Mouse (Mus musculus): ENCODE data around the gene Creb3l1.

DNA sequence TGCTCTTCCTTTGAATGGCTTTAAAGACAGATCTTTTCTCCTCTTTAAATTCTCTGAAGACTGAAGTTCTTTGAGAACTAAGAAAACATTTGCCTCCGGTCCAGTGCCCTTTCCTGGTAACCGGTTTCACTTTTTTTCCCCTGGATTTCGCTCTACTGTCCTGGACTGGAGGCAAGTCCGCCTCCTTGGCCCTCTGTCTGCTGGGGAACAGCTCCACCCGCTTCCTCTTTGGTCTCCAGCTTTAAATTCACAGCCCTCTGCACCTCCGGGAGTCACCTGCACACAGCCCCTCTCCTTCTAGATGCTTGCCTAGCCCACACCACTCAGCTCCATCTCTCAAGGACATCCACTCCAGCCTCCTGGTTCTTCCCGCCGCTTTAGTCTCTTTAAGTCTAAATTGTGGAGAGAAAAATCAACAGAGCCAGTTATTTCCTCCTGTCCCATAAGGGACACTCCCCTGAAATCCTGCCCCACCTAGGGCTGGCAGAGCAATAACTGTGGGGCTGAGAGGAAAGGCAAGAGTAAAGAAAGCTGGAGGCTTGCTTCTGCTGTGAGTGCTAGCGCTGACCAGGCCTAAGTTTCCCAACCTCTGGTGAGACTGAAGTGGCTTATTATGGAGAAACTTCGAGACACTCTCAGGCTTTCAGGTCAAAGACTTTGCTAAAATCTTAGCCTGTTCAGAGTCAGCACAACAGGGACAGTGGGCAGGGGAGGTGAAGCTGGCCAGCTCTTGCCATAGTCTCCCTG, 5.3 kb upstream of the Creb3l1 start:
- no peak for TF ChIP-seq CTCF (conservative IDR thresholded peaks at IDR 0.05; ENCODE audit: insufficient read depth, insufficient read length, low read depth, low read length)
- no peak for TF ChIP-seq POLR2A (IDR thresholded peaks at IDR 0.05; ENCODE audit: low read depth, low read length)
